Comparison of ENCODE assay signal across 10 mouse cellular contexts in genomic region chr5:92331635-92332338, GRCm38 (mm10). TPM values are rescaled to one million over a fixed set of nuclear protein-coding genes. Genes with fewer than 3 reads are reported as not detected.
DNase-seq lines count a peak whose midpoint lies in the region; ATAC-seq lines count a peak whose summit lies in the region.
"Had no signal": no experiment of that assay in that cellular context is flagged by ENCODE, and none has a peak within 500 bp of the region (broad histone marks: within the 10 kb centered on the region; RNA-seq: fewer than 3 reads in every experiment).

TSS of gene Art3 (plus strand) at chr5:92331827.

- H3K4me3 ChIP-seq in kidney, embryonic 14.5 days (ENCODE audit: low read length): no peak within 1 kb of the TSS
- no peak within 1 kb of the TSS for H3K4me3 ChIP-seq in intestine, embryonic 14.5 days (ENCODE audit: low read depth, low read length)
- no peak within 1 kb of the TSS for H3K4me3 ChIP-seq in forebrain, embryonic 13.5 days
- H3K4me3 ChIP-seq: megakaryocyte, embryonic 14.5 days had no signal

- 91% methylated on average over 17 of the region's 17 CpGs for WGBS in kidney, embryonic 14.5 days
- WGBS in intestine, embryonic 14.5 days: 86% methylated on average over 17 of the region's 17 CpGs
- WGBS in forebrain, embryonic 13.5 days: 95% methylated on average over 17 of the region's 17 CpGs

- H3K27ac ChIP-seq in kidney, embryonic 14.5 days (ENCODE audit: low read depth, low read length): peak within 1 kb of the TSS; percentile 47; the same call in 1 of the 2 replicates
- H3K27ac ChIP-seq in intestine, embryonic 14.5 days (ENCODE audit: low read depth): peak within 1 kb of the TSS; percentile 82
- H3K27ac ChIP-seq in forebrain, embryonic 13.5 days: no peak within 1 kb of the TSS

- intact Hi-C loops in left cerebral cortex, postnatal 4 days (cut with DNase I): no loop called here

- no peak within 1 kb of the TSS for H3K9ac ChIP-seq in kidney, embryonic 14.5 days (ENCODE audit: low read depth, low read length)
- H3K9ac ChIP-seq in intestine, embryonic 14.5 days (ENCODE audit: low read length): 0 out of 2 replicates have a peak within 1 kb of the TSS, but pooled peaks have one; percentile 10
- no peak within 1 kb of the TSS for H3K9ac ChIP-seq in forebrain, embryonic 13.5 days

- no peaks in the 10 kb centered on the region for H3K4me1 ChIP-seq in kidney, embryonic 14.5 days (ENCODE audit: control insufficient read depth, insufficient read depth, low read length)
- peaks cover 5% of the 10 kb centered on the region; the same call in 1 of the 2 replicates for H3K4me1 ChIP-seq in intestine, embryonic 14.5 days (replicated peaks; ENCODE audit: control insufficient read depth, insufficient read depth, low read length)
- no peaks in the 10 kb centered on the region for H3K4me1 ChIP-seq in forebrain, embryonic 13.5 days

- ATAC-seq in kidney, embryonic 14.5 days (ENCODE audit: low FRiP score, low TSS enrichment): no peak
- no peak for ATAC-seq in intestine, embryonic 14.5 days (replicated peaks; ENCODE audit: low FRiP score, low TSS enrichment, low read depth)
- no peak for ATAC-seq in forebrain, embryonic 13.5 days

- peak within 1 kb of the TSS; percentile 12; the same call in 1 of the 2 replicates for H3K4me2 ChIP-seq in kidney, embryonic 14.5 days (replicated peaks; ENCODE audit: low read depth, low read length)
- H3K4me2 ChIP-seq in intestine, embryonic 14.5 days (ENCODE audit: low read length): peak within 1 kb of the TSS; percentile 22
- no peak within 1 kb of the TSS for H3K4me2 ChIP-seq in forebrain, embryonic 13.5 days

- no peaks in the 10 kb centered on the region for H3K9me3 ChIP-seq in kidney, embryonic 14.5 days (ENCODE audit: control insufficient read depth, low read length)
- H3K9me3 ChIP-seq in intestine, embryonic 14.5 days (ENCODE audit: control insufficient read depth, low read length): no peaks in the 10 kb centered on the region
- H3K9me3 ChIP-seq in forebrain, embryonic 13.5 days (replicated peaks): no peaks in the 10 kb centered on the region
- H3K9me3 ChIP-seq: megakaryocyte, embryonic 14.5 days had no signal

- no peak for DNase-seq in kidney, postnatal 4 days
- no peak for DNase-seq in adrenal gland, adult 18-20 months (ENCODE audit: low spot score in 2 of 2)
- DNase-seq in gastrocnemius, adult 8-10 months (ENCODE audit: low spot score in 2 of 2): no peak
- DNase-seq in intestine, embryonic 14.5 days (ENCODE audit: low spot score): no peak
- DNase-seq in left cerebral cortex, adult 11 months (ENCODE audit: low spot score): no peak
- DNase-seq in left cerebral cortex, postnatal 4 days: no peak
- DNase-seq: cerebellum, adult 8-10 months had no signal

- H3K27me3 ChIP-seq in kidney, embryonic 14.5 days (ENCODE audit: control insufficient read depth, insufficient read depth, low read length): no peaks in the 10 kb centered on the region
- H3K27me3 ChIP-seq in intestine, embryonic 14.5 days (replicated peaks; ENCODE audit: control insufficient read depth, insufficient read depth, low read length): no peaks in the 10 kb centered on the region
- no peaks in the 10 kb centered on the region for H3K27me3 ChIP-seq in forebrain, embryonic 13.5 days

- H3K36me3 ChIP-seq in kidney, embryonic 14.5 days (ENCODE audit: control insufficient read depth, insufficient read depth, low read length): no peaks in the 10 kb centered on the region
- no peaks in the 10 kb centered on the region for H3K36me3 ChIP-seq in intestine, embryonic 14.5 days (ENCODE audit: control insufficient read depth, insufficient read depth, low read length)
- no peaks in the 10 kb centered on the region for H3K36me3 ChIP-seq in forebrain, embryonic 13.5 days (ENCODE audit: poor library complexity, severe bottlenecking)

RNA-seq across cellular contexts. Expression of gene Art3, which starts in this region (rescaled TPM):
- 1.7 and 3.1 TPM in 2 replicates for polyA plus RNA-seq in kidney, embryonic 14.5 days (2014; fragmentation: Nextera tagmentation; extraction: Ambion mirVana)
- total RNA-seq in adrenal gland, adult 18-20 months (2021): 10 to 100 TPM; 48.5 to 78.3 TPM
- total RNA-seq in gastrocnemius, adult 8-10 months (2022): 100 to 1,000 TPM; 404 to 480 (median 430) TPM
- polyA plus RNA-seq in intestine, embryonic 14.5 days (2014; fragmentation: Nextera tagmentation; extraction: Ambion mirVana): 2.5 and 2.6 TPM in 2 replicates
- total RNA-seq in left cerebral cortex, postnatal 4 days (2021): 1 to 10 TPM; 4.1 to 5.6 TPM
- 2.3 and 4.1 TPM in 2 replicates for polyA plus RNA-seq in forebrain, embryonic 13.5 days (2015; fragmentation: Nextera tagmentation; extraction: Ambion mirVana)

Comparison
In these comparisons a context has a peak if more than half of its experiments do, and no peak if none do; other contexts are left out.
1. RNA of gene Art3 (total RNA-seq): 404 to 480 TPM in gastrocnemius, adult 8-10 months and 48.5 to 78.3 TPM in adrenal gland, adult 18-20 months; 4.1 to 5.6 TPM in left cerebral cortex, postnatal 4 days; every median in the first group is over 4 times any median in the second.
2. RNA of gene Art3 (total RNA-seq): 404 to 480 TPM in gastrocnemius, adult 8-10 months; 48.5 to 78.3 TPM in adrenal gland, adult 18-20 months; every median in the first group is over 4 times any median in the second.